Mouse (Mus musculus): Measurements from ENCODE around the gene Zbtb7b. TPM values are rescaled to one million over a fixed set of nuclear protein-coding genes. Genes with fewer than 3 reads are reported as not detected.

The Zbtb7b gene
- polyA plus RNA-seq, 1 experiment, result 46.9 TPM

DNA sequence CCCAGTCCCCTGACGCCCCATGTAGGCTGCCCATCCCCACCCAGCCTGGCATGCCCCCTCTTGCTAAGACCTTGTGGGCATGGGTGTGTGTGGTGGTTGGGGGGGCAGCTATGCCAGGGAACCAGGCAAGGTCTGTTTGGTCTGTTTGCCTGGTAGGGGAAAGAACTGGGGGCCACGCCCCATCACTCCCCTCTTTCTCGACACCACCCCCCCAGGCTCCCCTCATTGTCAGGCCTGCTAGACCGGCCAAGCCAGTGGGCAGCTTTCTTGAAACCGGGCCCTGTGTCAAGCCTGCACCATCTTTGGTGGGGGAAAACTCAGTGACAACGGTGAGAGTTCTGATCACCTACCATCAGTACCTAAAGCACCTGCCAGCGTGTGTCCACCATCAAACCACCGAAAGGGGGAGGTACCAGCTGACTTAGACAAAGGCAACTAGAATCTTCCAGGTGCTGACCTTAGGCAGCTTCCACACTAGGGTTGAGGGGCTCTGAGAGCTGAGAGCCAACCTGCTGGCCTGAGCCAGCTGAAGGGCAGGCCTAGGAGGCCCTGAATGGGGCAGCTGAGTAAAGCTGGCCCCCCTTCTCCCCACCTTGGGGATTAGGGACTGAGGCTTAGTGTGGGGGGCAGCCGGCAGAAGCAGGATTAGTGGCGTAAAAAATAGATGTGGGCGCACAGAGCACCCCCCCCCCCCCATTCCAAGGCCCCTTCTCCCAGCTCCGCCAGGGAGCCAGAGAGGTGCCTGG lies 10.1 kb downstream of the Zbtb7b start:
- H3K27ac ChIP-seq (ENCODE audit: insufficient read depth, low read length), result no peak overlapping the region
- H3K4me1 ChIP-seq (ENCODE audit: control insufficient read depth, insufficient read depth, low read length), result 0 out of 2 replicates have a peak, but pooled peaks cover 1% of the 10 kb centered on the region
- TF ChIP-seq POLR2A (IDR thresholded peaks at IDR 0.05; ENCODE audit: low read depth, low read length), result no peak
- no peak for TF ChIP-seq CTCF (IDR thresholded peaks at IDR 0.05; ENCODE audit: borderline replicate concordance, insufficient read depth, low read length)
- no peak overlapping the region for H3K4me3 ChIP-seq (ENCODE audit: insufficient read depth, low read length)

DNA sequence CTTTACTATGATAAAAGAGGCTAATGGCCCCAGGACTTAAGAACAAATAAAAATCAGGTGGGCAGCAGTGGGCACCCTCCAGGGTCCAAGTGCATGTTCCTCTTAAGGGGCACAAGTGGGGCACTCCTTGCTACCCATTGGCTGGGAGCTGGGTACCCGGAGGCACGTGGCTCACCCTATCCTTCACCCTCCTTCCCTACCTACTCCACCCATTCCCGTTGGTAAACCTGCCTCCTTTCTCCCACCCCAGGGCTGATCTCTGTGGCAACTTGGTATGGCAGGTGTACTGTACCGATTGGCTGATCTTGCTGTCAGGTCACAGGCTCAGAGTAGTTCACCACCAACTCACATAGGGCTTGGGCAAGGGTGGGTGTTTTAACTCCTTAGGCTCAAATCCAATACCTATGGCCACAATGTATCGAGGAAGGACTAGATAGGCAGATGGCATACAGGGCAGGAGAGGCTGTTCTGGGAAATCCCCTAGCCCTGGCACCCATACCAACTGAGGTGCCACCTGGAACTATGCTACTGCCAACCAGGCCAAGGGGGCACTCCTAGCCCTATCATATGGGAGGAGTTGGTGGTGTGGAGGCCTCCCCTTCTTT lies 10.8 kb downstream of the Zbtb7b start:
- H3K4me1 ChIP-seq (ENCODE audit: control insufficient read depth, insufficient read depth, low read length), result 0 out of 2 replicates have a peak, but pooled peaks cover 6% of the 10 kb centered on the region
- TF ChIP-seq CTCF (IDR thresholded peaks at IDR 0.05; ENCODE audit: borderline replicate concordance, insufficient read depth, low read length) (no peak), POLR2A (IDR thresholded peaks at IDR 0.05; ENCODE audit: low read depth, low read length) (no peak)
- no peak overlapping the region for H3K4me3 ChIP-seq (ENCODE audit: insufficient read depth, low read length)
- H3K27ac ChIP-seq (ENCODE audit: insufficient read depth, low read length), result no peak overlapping the region

DNA sequence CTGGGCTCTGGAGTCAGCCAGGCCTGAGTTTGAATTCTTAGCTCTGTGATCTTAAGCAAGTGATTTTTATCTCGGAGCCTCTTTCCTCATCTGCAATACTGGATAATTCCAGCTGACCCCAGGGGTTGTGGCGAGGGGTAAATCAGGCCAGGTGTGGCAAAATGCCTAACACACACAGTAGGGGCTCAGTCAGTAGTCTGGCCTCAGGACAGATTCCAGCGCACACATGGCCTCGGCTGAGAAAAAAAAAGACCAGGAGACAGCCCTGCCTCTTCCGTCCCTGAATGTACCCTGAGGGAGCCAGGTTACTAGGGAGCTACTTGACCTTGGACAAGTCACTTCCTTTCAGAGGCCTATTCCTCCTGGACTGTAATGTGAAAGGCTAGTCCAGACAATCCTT lies 11.6 kb downstream of the Zbtb7b start:
- TF ChIP-seq CTCF (IDR thresholded peaks at IDR 0.05; ENCODE audit: borderline replicate concordance, insufficient read depth, low read length), result no peak
- no peak for TF ChIP-seq POLR2A (IDR thresholded peaks at IDR 0.05; ENCODE audit: low read depth, low read length)
- no peak overlapping the region for H3K4me3 ChIP-seq (ENCODE audit: insufficient read depth, low read length)
- 0 out of 2 replicates have a peak, but pooled peaks cover 7% of the 10 kb centered on the region for H3K4me1 ChIP-seq (ENCODE audit: control insufficient read depth, insufficient read depth, low read length)
- no peak overlapping the region for H3K27ac ChIP-seq (ENCODE audit: insufficient read depth, low read length)

DNA sequence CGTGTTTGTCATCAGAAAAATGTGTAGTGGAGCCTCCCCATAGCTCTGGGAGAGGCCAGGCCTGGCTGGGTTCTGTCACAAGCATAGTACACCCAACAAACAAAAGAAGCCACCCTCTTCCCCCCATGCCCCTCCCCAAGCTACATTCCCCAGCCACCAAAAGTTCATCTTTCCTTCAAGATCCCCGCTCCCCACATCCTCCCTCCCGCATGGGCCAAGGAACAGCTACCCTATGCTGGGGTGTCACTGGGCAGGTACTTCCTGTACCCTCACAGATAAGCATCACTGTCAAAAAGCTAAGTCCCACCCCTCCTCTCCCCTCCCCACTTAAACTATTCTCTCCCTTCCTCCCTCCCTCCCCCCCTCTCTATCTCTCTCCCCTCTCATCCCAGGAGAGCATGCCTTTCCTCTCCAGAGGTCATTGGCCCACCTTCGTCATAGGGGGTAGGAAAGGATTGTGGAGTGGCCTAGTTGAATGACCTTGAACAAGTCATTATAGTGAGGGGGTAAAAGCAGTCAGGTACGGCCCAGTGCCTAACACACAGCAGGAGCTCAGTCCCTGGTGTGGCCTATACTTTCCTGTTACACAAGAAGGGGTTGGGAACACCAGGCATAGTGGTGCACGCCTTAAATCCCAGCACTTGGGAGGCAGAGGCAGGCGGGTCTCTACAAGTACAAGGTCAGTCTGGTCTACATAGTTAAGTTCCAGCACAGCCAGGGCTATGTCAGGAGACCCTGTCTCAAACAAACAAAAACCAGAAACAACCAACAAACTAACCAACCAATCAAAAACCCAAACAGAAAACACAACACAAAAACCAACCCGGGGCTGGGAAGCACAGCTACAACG lies 12.3 kb downstream of the Zbtb7b start:
- Histone ChIP-seq H3K4me3 (ENCODE audit: insufficient read depth, low read length) (no peak overlapping the region), H3K4me1 (ENCODE audit: control insufficient read depth, insufficient read depth, low read length) (0 out of 2 replicates have a peak, but pooled peaks cover 7% of the 10 kb centered on the region), H3K27ac (ENCODE audit: insufficient read depth, low read length) (no peak overlapping the region)
- TF ChIP-seq POLR2A (IDR thresholded peaks at IDR 0.05; ENCODE audit: low read depth, low read length) (no peak), CTCF (IDR thresholded peaks at IDR 0.05; ENCODE audit: borderline replicate concordance, insufficient read depth, low read length) (no peak)

DNA sequence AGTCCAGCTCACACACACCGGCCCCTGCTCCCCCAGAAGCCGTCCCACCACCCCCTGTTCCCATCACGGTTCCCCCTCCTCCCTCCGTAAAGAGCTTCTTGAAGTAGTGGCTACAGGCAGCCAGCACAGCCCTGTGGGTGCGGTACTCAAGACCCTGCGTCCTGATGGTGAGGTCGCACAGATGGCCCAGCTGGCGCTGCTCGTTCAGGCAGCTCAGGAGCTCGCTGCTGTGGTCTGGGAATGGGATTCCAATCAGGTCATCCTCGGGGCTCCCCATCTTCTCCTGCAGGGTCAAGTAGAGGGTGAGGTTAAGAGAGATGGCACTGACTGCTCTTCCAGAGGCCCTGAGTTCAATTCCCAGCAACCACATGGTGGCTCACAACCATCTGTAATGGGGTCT lies 13.3 kb downstream of the Zbtb7b start:
- Histone ChIP-seq H3K27ac (ENCODE audit: insufficient read depth, low read length) (no peak overlapping the region), H3K4me3 (ENCODE audit: insufficient read depth, low read length) (no peak overlapping the region), H3K4me1 (ENCODE audit: control insufficient read depth, insufficient read depth, low read length) (0 out of 2 replicates have a peak, but pooled peaks cover 7% of the 10 kb centered on the region)
- TF ChIP-seq CTCF (IDR thresholded peaks at IDR 0.05; ENCODE audit: borderline replicate concordance, insufficient read depth, low read length), result no peak
- TF ChIP-seq POLR2A (IDR thresholded peaks at IDR 0.05; ENCODE audit: low read depth, low read length), result no peak

DNA sequence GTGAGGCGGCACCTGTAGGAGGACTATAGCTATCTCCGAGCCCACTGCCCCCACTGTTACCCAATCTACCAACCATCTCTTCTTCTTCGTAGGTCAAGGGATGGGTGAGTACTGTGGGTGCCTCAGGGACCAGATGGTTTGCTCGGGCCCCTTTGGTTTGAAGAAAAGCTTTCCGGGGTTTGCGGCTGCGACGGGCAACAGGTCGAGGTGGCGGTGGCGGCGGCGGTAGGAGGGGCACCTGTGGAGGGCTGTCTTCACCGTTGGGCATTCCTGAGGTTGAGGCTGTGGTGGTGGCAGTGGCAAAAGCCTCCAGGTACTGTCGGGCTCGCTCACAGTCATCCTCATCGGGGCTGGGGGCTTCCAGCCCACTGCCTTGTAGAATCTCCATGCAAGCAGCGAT lies 13.9 kb downstream of the Zbtb7b start:
- H3K4me3 ChIP-seq (ENCODE audit: insufficient read depth, low read length), result no peak overlapping the region
- 0 out of 2 replicates have a peak, but pooled peaks cover 7% of the 10 kb centered on the region for H3K4me1 ChIP-seq (ENCODE audit: control insufficient read depth, insufficient read depth, low read length)
- TF ChIP-seq CTCF (IDR thresholded peaks at IDR 0.05; ENCODE audit: borderline replicate concordance, insufficient read depth, low read length) (no peak), POLR2A (IDR thresholded peaks at IDR 0.05; ENCODE audit: low read depth, low read length) (no peak)
- H3K27ac ChIP-seq (ENCODE audit: insufficient read depth, low read length), result no peak overlapping the region

DNA sequence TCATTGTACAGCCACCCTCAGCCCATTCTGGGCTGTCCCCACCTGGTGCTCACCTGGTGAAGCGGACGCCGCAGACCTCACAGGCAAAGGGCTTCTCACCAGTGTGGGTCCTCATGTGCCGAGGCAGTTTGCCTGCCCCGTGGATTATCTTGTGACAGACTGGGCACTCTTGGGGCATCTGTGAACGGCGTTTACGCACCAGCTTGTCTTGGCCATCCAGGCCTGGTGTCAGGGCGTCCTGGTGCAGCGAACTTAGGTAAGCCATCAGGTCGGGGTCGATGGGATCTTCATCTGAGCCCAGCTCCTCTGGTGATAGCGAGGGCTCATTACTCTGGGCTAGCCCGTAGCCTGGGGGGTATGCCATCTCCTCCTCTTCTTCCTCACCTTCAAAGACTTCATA lies 14.3 kb downstream of the Zbtb7b start:
- TF ChIP-seq POLR2A (IDR thresholded peaks at IDR 0.05; ENCODE audit: low read depth, low read length), result no peak
- no peak for TF ChIP-seq CTCF (IDR thresholded peaks at IDR 0.05; ENCODE audit: borderline replicate concordance, insufficient read depth, low read length)
- Histone ChIP-seq H3K4me1 (ENCODE audit: control insufficient read depth, insufficient read depth, low read length) (0 out of 2 replicates have a peak, but pooled peaks cover 7% of the 10 kb centered on the region), H3K4me3 (ENCODE audit: insufficient read depth, low read length) (no peak overlapping the region), H3K27ac (ENCODE audit: insufficient read depth, low read length) (no peak overlapping the region)

DNA sequence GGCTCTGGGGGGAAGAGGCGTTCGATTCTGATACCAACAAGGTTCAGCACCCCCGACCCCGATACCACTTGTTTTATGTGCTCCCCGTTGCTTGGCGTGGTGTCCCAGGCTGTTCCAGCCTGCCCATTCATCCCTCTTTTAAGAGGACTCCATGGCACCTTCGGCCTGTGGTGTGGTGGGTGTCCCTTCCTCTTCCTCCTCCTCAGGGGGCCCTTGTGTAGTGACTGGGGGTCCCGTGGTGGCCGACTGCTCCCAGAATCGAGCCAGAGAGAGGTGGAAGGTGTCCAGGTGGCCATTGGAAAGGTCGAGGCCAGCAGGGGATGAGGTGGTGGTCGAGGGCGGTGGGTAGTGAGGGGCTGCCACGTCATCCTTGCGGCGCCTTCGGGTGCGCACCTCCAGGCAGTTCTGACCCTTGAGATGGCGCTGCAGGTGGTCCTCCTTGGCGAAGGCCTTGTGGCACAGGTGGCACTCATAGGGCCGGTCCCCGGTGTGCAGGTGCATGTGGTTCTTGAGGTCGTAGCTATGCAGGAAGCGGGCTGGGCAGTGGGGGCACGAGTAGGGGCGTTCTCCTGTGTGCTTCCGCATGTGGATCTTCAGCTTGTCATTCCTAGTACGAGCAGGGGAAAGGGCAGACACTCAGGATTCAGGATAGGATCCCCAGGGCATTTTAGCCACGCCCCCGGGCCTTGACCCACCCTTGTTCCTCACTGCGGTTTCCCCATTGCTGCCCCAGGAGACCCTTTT lies 15.0 kb downstream of the Zbtb7b start:
- Histone ChIP-seq H3K4me1 (ENCODE audit: control insufficient read depth, insufficient read depth, low read length) (0 out of 2 replicates have a peak, but pooled peaks cover 7% of the 10 kb centered on the region), H3K4me3 (ENCODE audit: insufficient read depth, low read length) (no peak overlapping the region), H3K27ac (ENCODE audit: insufficient read depth, low read length) (no peak overlapping the region)
- TF ChIP-seq POLR2A (IDR thresholded peaks at IDR 0.05; ENCODE audit: low read depth, low read length) (no peak), CTCF (IDR thresholded peaks at IDR 0.05; ENCODE audit: borderline replicate concordance, insufficient read depth, low read length) (no peak)

Measured in embryonic fibroblast, embryonic 13.5 days (primary cell).